Mouse (Mus musculus) embryonic facial prominence, embryonic 14.5 days (tissue): ENCODE results near the gene Cstb. TPM values are rescaled to one million over a fixed set of nuclear protein-coding genes. Genes with fewer than 3 reads are reported as not detected.

Experiments used
- ATAC-seq: fragments of 200-750 bp; cut with Nextera tagmentation; 2 replicates; pipeline ENCODE4 v1.8.0; 2017; ENCODE audit warnings: low read depth, moderate number of reproducible peaks, moderate TSS enrichment
- DNase-seq: peaks from one replicate; pipeline ENCODE4 v3.0.0-alpha.2; 2015; ENCODE audit warnings: low spot score
- H3K27ac ChIP-seq: fragments of 300-500 bp; sonication (generic); replicated peaks from 2 replicates; pipeline ENCODE4 v1.5.1; 2014; ENCODE audit warnings: low read depth, mild to moderate bottlenecking, low read length, moderate library complexity
- H3K27me3 ChIP-seq: fragments of 300-500 bp; sonication (generic); replicated peaks from 2 replicates; pipeline ENCODE4 v1.6.1; 2014; ENCODE audit warnings: low read length; ENCODE audit not compliant: control insufficient read depth, insufficient read depth
- H3K36me3 ChIP-seq: fragments of 300-500 bp; sonication (generic); 2 replicates; pipeline ENCODE4 v1.6.1; 2014; ENCODE audit warnings: low read length, mixed read lengths; ENCODE audit not compliant: control insufficient read depth, insufficient read depth
- H3K4me1 ChIP-seq: fragments of 300-500 bp; sonication (generic); 2 replicates; pipeline ENCODE4 v1.6.1; 2014; ENCODE audit warnings: antibody characterized with exemption, low read length; ENCODE audit not compliant: control insufficient read depth, insufficient read depth
- H3K4me2 ChIP-seq: fragments of 300-500 bp; sonication (generic); 2 replicates; pipeline ENCODE4 v1.6.1; 2014; ENCODE audit warnings: low read depth, mild to moderate bottlenecking, low read length, moderate library complexity, mixed read lengths
- H3K4me3 ChIP-seq: fragments of 300-500 bp; sonication (generic); 2 replicates; pipeline ENCODE4 v1.5.1; 2014; ENCODE audit warnings: low read depth, mild to moderate bottlenecking, low read length
- H3K9ac ChIP-seq: fragments of 300-500 bp; sonication (generic); 2 replicates; pipeline ENCODE4 v1.6.1; 2014; ENCODE audit warnings: low read depth, mild to moderate bottlenecking, low read length, moderate library complexity, mixed read lengths
- H3K9me3 ChIP-seq: fragments of 300-500 bp; sonication (generic); 2 replicates; pipeline ENCODE4 v1.6.1; 2016; ENCODE audit warnings: low read length; ENCODE audit not compliant: control insufficient read depth
- WGBS: fragments of 180-500 bp; shearing (Covaris S2); extraction: QIAGEN DNeasy Blood & Tissue Kit; methylation state at CpG from one replicate; pipeline ENCODE4 v1.1.7; 2014; 5-methylcytosine and 5-hydroxymethylcytosine counted together
- polyA plus RNA-seq: library from polyadenylated mRNA; unstranded; fragments of >200 nt; fragmentation: Nextera tagmentation; extraction: Ambion mirVana; gene quantifications from 2 replicates; pipeline ENCODE4 v1.2.1, GENCODE M21; 2014

Gene Cstb
- polyA plus RNA-seq, 1 experiment from 2014 or later, result 258 TPM

GRCm38 (mm10) chr10:78466647-78467046 is 41.2 kb downstream of the Cstb start:
- Histone ChIP-seq H3K27ac (no peak overlapping the region), H3K9ac (no peak overlapping the region), H3K9me3 (no peaks in the 10 kb centered on the region), H3K36me3 (no peaks in the 10 kb centered on the region), H3K4me2 (no peak overlapping the region), H3K4me1 (0 out of 2 replicates have a peak, but pooled peaks cover 4% of the 10 kb centered on the region), H3K4me3 (no peak overlapping the region), H3K27me3 (no peaks in the 10 kb centered on the region)
- 81% methylated on average over 9 of the region's 9 CpGs for WGBS
- ATAC-seq (no peak), DNase-seq (no peak)

- DNase-seq, result peak; percentile 23
Measured at GRCm38 (mm10) chr10:78467761-78468310, 42.4 kb downstream of the Cstb start.

GRCm38 (mm10) chr10:78470582-78471313 is 45.3 kb downstream of the Cstb start:
- Histone ChIP-seq H3K4me2 (peak overlapping the region; percentile 11; the same call in 1 of the 2 replicates), H3K4me3 (no peak overlapping the region)
- peak; percentile 51 for ATAC-seq

More at GRCm38 (mm10) chr10:78467761-78468310, 42.4 kb downstream of the Cstb start:
- Histone ChIP-seq H3K36me3 (no peaks in the 10 kb centered on the region), H3K27ac (peak overlapping the region; percentile 39; the same call in 1 of the 2 replicates), H3K4me2 (no peak overlapping the region), H3K4me1 (0 out of 2 replicates have a peak, but pooled peaks cover 4% of the 10 kb centered on the region), H3K9ac (no peak overlapping the region), H3K4me3 (no peak overlapping the region), H3K9me3 (no peaks in the 10 kb centered on the region), H3K27me3 (no peaks in the 10 kb centered on the region)
- no peak for ATAC-seq
- 11% methylated on average over 2 of the region's 2 CpGs for WGBS

GRCm38 (mm10) chr10:78472046-78472445 is 46.6 kb downstream of the Cstb start:
- 82% methylated on average over 3 of the region's 3 CpGs for WGBS

More at GRCm38 (mm10) chr10:78470582-78471313, 45.3 kb downstream of the Cstb start:
- WGBS, result 23% methylated on average over 14 of the region's 15 CpGs
- no peaks in the 10 kb centered on the region for H3K36me3 ChIP-seq
- peak; percentile 66 for DNase-seq
- H3K27ac ChIP-seq, result no peak overlapping the region; the same call in 1 of the 2 replicates
- H3K4me1 ChIP-seq, result no peaks in the 10 kb centered on the region
- H3K9ac ChIP-seq, result 0 out of 2 replicates have a peak overlapping the region, but pooled peaks have one; percentile 32
- no peaks in the 10 kb centered on the region for H3K9me3 ChIP-seq
- H3K27me3 ChIP-seq, result no peaks in the 10 kb centered on the region

GRCm38 (mm10) chr10:78473434-78473833 is 48.0 kb downstream of the Cstb start:
- no peaks in the 10 kb centered on the region for H3K27me3 ChIP-seq
- no peak overlapping the region for H3K27ac ChIP-seq
- H3K4me2 ChIP-seq, result no peak overlapping the region
- no peaks in the 10 kb centered on the region for H3K36me3 ChIP-seq
- DNase-seq, result no peak
- ATAC-seq, result no peak
- no peaks in the 10 kb centered on the region for H3K9me3 ChIP-seq
- H3K9ac ChIP-seq, result no peak overlapping the region
- H3K4me3 ChIP-seq, result no peak overlapping the region
- WGBS, result 63% methylated on average over 5 of the region's 5 CpGs
- no peaks in the 10 kb centered on the region for H3K4me1 ChIP-seq

More at GRCm38 (mm10) chr10:78472046-78472445, 46.6 kb downstream of the Cstb start:
- no peaks in the 10 kb centered on the region for H3K36me3 ChIP-seq
- H3K4me1 ChIP-seq, result no peaks in the 10 kb centered on the region
- H3K9me3 ChIP-seq, result no peaks in the 10 kb centered on the region
- H3K27me3 ChIP-seq, result no peaks in the 10 kb centered on the region
- H3K4me2 ChIP-seq, result no peak overlapping the region
- no peak for DNase-seq
- no peak overlapping the region for H3K4me3 ChIP-seq
- H3K27ac ChIP-seq, result no peak overlapping the region
- no peak for ATAC-seq
- H3K9ac ChIP-seq, result no peak overlapping the region

- no peak overlapping the region for H3K4me2 ChIP-seq
- H3K27ac ChIP-seq, result no peak overlapping the region
- H3K36me3 ChIP-seq, result no peaks in the 10 kb centered on the region
- 64% methylated on average over 8 of the region's 8 CpGs for WGBS
- no peak overlapping the region for H3K9ac ChIP-seq
- no peak for DNase-seq
- H3K9me3 ChIP-seq, result no peaks in the 10 kb centered on the region
- H3K27me3 ChIP-seq, result no peaks in the 10 kb centered on the region
- no peaks in the 10 kb centered on the region for H3K4me1 ChIP-seq
- no peak overlapping the region for H3K4me3 ChIP-seq
- no peak for ATAC-seq
Measured at GRCm38 (mm10) chr10:78474759-78475158, 49.3 kb downstream of the Cstb start.

- Histone ChIP-seq H3K27ac (no peak overlapping the region), H3K4me2 (no peak overlapping the region), H3K9ac (no peak overlapping the region), H3K4me3 (no peak overlapping the region), H3K4me1 (no peaks in the 10 kb centered on the region), H3K27me3 (no peaks in the 10 kb centered on the region), H3K36me3 (no peaks in the 10 kb centered on the region), H3K9me3 (no peaks in the 10 kb centered on the region)
- 78% methylated on average over 4 of the region's 4 CpGs for WGBS
- DNase-seq (no peak), ATAC-seq (no peak)
Measured at GRCm38 (mm10) chr10:78476821-78477220, 51.4 kb downstream of the Cstb start.
